In genomic region chr4:107980002-107980600, GRCm38 (mm10) we compare ENCODE assay signal across 18 mouse cellular contexts. TPM values are rescaled to one million over a fixed set of nuclear protein-coding genes. Genes with fewer than 3 reads are reported as not detected.
DNase-seq lines count a peak whose midpoint lies in the region; ATAC-seq and TF ChIP-seq lines count a peak whose summit lies in the region.
"Had no signal": no experiment of that assay in that cellular context is flagged by ENCODE, and none has a peak within 500 bp of the region (broad histone marks: within the 10 kb centered on the region; RNA-seq: fewer than 3 reads in every experiment).

No protein-coding gene starts in this region.

- H3K4me1 ChIP-seq in forebrain, embryonic 15.5 days, result peaks cover 5% of the 10 kb centered on the region; the same call in 1 of the 2 replicates
- peaks cover 8% of the 10 kb centered on the region; the same call in 1 of the 2 replicates for H3K4me1 ChIP-seq in forebrain, postnatal 0 days (ENCODE audit: insufficient read depth)
- peaks cover 41% of the 10 kb centered on the region for H3K4me1 ChIP-seq in kidney, embryonic 15.5 days
- peaks cover 42% of the 10 kb centered on the region for H3K4me1 ChIP-seq in cerebellum, adult 2 months (ENCODE audit: control insufficient read depth, insufficient read depth, low read length)

- H3K27ac ChIP-seq in forebrain, embryonic 15.5 days (replicated peaks), result peak overlapping the region; percentile 20; the same call in 1 of the 2 replicates
- H3K27ac ChIP-seq in forebrain, postnatal 0 days (ENCODE audit: low read depth, low read length), result no peak overlapping the region
- peak overlapping the region; percentile 74 for H3K27ac ChIP-seq in kidney, embryonic 15.5 days
- H3K27ac ChIP-seq in cerebellum, adult 2 months (ENCODE audit: insufficient read depth, low read length), result no peak overlapping the region
- H3K27ac ChIP-seq: limb, embryonic 13.5 days had no signal

- no peak overlapping the region for H3K4me2 ChIP-seq in forebrain, embryonic 15.5 days (replicated peaks)
- H3K4me2 ChIP-seq in forebrain, postnatal 0 days (ENCODE audit: low read depth), result no peak overlapping the region
- H3K4me2 ChIP-seq in kidney, embryonic 15.5 days, result no peak overlapping the region
- H3K4me2 ChIP-seq: limb, embryonic 13.5 days; neural tube, embryonic 13.5 days had no signal

- WGBS in forebrain, embryonic 15.5 days, result 72% methylated on average over 6 of the region's 6 CpGs
- WGBS in forebrain, postnatal 0 days, result 70% methylated on average over 6 of the region's 6 CpGs
- 74% methylated on average over 6 of the region's 6 CpGs for WGBS in kidney, embryonic 15.5 days
- WGBS in cerebellum, adult 2 months, result 30% methylated on average over 6 of the region's 6 CpGs

- H3K9ac ChIP-seq in forebrain, embryonic 15.5 days (replicated peaks), result no peak overlapping the region
- no peak overlapping the region for H3K9ac ChIP-seq in forebrain, postnatal 0 days
- no peak overlapping the region for H3K9ac ChIP-seq in kidney, embryonic 15.5 days
- H3K9ac ChIP-seq: limb, embryonic 13.5 days; liver, postnatal 0 days; neural tube, embryonic 13.5 days had no signal

- no peak overlapping the region for H3K4me3 ChIP-seq in forebrain, embryonic 15.5 days
- H3K4me3 ChIP-seq in forebrain, postnatal 0 days (ENCODE audit: low read depth, low read length), result no peak overlapping the region
- H3K4me3 ChIP-seq in kidney, embryonic 15.5 days (replicated peaks), result no peak overlapping the region
- no peak overlapping the region for H3K4me3 ChIP-seq in cerebellum, adult 2 months (replicated peaks; ENCODE audit: insufficient read depth, low read depth, low read length)
- H3K4me3 ChIP-seq: limb, embryonic 13.5 days; neural tube, embryonic 13.5 days had no signal

- no peaks in the 10 kb centered on the region for H3K36me3 ChIP-seq in forebrain, embryonic 15.5 days
- H3K36me3 ChIP-seq in forebrain, postnatal 0 days (ENCODE audit: insufficient read depth), result no peaks in the 10 kb centered on the region
- no peaks in the 10 kb centered on the region for H3K36me3 ChIP-seq in kidney, embryonic 15.5 days
- H3K36me3 ChIP-seq: limb, embryonic 13.5 days; neural tube, embryonic 13.5 days had no signal

- H3K27me3 ChIP-seq in forebrain, embryonic 15.5 days, result no peaks in the 10 kb centered on the region
- no peaks in the 10 kb centered on the region for H3K27me3 ChIP-seq in forebrain, postnatal 0 days (ENCODE audit: insufficient read depth, low read length)
- no peaks in the 10 kb centered on the region for H3K27me3 ChIP-seq in kidney, embryonic 15.5 days
- H3K27me3 ChIP-seq in cerebellum, adult 2 months (ENCODE audit: control insufficient read depth, insufficient read depth, low read length), result no peaks in the 10 kb centered on the region
- H3K27me3 ChIP-seq: limb, embryonic 13.5 days; neural tube, embryonic 13.5 days had no signal

- no peak for TF ChIP-seq POLR2A in cerebellum, adult 2 months (IDR thresholded peaks at IDR 0.05; ENCODE audit: borderline replicate concordance, insufficient read depth, low read length)

- ATAC-seq in forebrain, embryonic 15.5 days (replicated peaks), result no peak
- no peak for ATAC-seq in forebrain, postnatal 0 days
- no peak for ATAC-seq in kidney, embryonic 15.5 days (replicated peaks; ENCODE audit: low FRiP score)
- ATAC-seq: intestine, postnatal 0 days; liver, postnatal 0 days had no signal

- H3K9me3 ChIP-seq in forebrain, embryonic 15.5 days, result no peaks in the 10 kb centered on the region
- H3K9me3 ChIP-seq in forebrain, postnatal 0 days (ENCODE audit: low read length), result no peaks in the 10 kb centered on the region
- H3K9me3 ChIP-seq in kidney, embryonic 15.5 days (replicated peaks), result no peaks in the 10 kb centered on the region
- H3K9me3 ChIP-seq: limb, embryonic 13.5 days; neural tube, embryonic 13.5 days had no signal

- DNase-seq in forebrain, postnatal 0 days, result no peak
- no peak for DNase-seq in kidney, postnatal 4 days
- DNase-seq in cerebellum, adult 2 months, result peak; percentile 34 to 48
- peak; percentile 63 to 75 for DNase-seq in cerebellum, postnatal 10 days
- DNase-seq in layer of hippocampus, postnatal 14 days (ENCODE audit: low spot score in 2 of 2), result no peak
- DNase-seq: gastrocnemius, postnatal 25 days; heart, postnatal 14 days; liver, postnatal 0 days; thymus, adult 2 months had no signal

- no peak for TF ChIP-seq CTCF in forebrain, postnatal 0 days (IDR thresholded peaks at IDR 0.05; ENCODE audit: low read depth)
- TF ChIP-seq CTCF in cerebellum, adult 2 months (IDR thresholded peaks at IDR 0.05; ENCODE audit: borderline replicate concordance, insufficient read depth, low read depth, low read length), result no peak

RNA-seq across cellular contexts. Expression of gene Slc1a7, which starts 12.0 kb away (rescaled TPM):
- polyA plus RNA-seq in forebrain, embryonic 15.5 days (2015; fragmentation: Nextera tagmentation; extraction: Ambion mirVana), result 0.05 TPM in 1 of 2 replicates, not detected in the other
- total RNA-seq in forebrain, postnatal 0 days (2014; rRNA removed), result 0.15 TPM in 1 of 2 replicates, not detected in the other
- 0.10 TPM in 1 of 2 replicates, not detected in the other for polyA plus RNA-seq in forebrain, postnatal 0 days (2015; fragmentation: Nextera tagmentation; extraction: Ambion mirVana)
- polyA plus RNA-seq in kidney, embryonic 15.5 days (2015; fragmentation: Nextera tagmentation; extraction: Ambion mirVana), result not detected in 2 replicates
- polyA plus RNA-seq in cerebellum, adult 2 months (2012; rRNA removed), result 0.10 TPM in 1 of 2 replicates, not detected in the other
- total RNA-seq in layer of hippocampus, postnatal 14 days (2021), result under 1 TPM in 1 of 2 experiments, not detected in 1; 0.12 TPM
- total RNA-seq: layer of hippocampus, adult 18-20 months; megakaryocyte, adult 5-6 weeks; midbrain, postnatal 0 days had no signal
- polyA plus RNA-seq: embryonic facial prominence, embryonic 14.5 days; limb, embryonic 13.5 days; liver, postnatal 0 days; neural tube, embryonic 13.5 days had no signal

RNA-seq across cellular contexts. Expression of gene Cpt2, which starts 56.7 kb away (rescaled TPM):
- polyA plus RNA-seq in forebrain, embryonic 15.5 days (2015; fragmentation: Nextera tagmentation; extraction: Ambion mirVana), result 13.2 and 13.7 TPM in 2 replicates
- 5.5 and 9.5 TPM in 2 replicates for total RNA-seq in forebrain, postnatal 0 days (2014; rRNA removed)
- polyA plus RNA-seq in forebrain, postnatal 0 days (2015; fragmentation: Nextera tagmentation; extraction: Ambion mirVana), result 8.8 and 9.7 TPM in 2 replicates
- polyA plus RNA-seq in kidney, embryonic 15.5 days (2015; fragmentation: Nextera tagmentation; extraction: Ambion mirVana), result 45.6 and 49.7 TPM in 2 replicates
- polyA plus RNA-seq in cerebellum, adult 2 months (2012; rRNA removed), result 15.4 and 16.2 TPM in 2 replicates
- 1 to 10 TPM; 8.4 to 8.9 TPM for total RNA-seq in layer of hippocampus, postnatal 14 days (2021)

Comparison
In these comparisons a context has a peak if more than half of its experiments do, and no peak if none do; other contexts are left out.
1. H3K27ac ChIP-seq: peak in forebrain, embryonic 15.5 days (single experiment) and kidney, embryonic 15.5 days (single experiment); none in forebrain, postnatal 0 days (single experiment) and cerebellum, adult 2 months (single experiment).
2. DNase-seq: peak in cerebellum, adult 2 months (2 of 2) and cerebellum, postnatal 10 days (2 of 2); none in forebrain, postnatal 0 days (single experiment), kidney, postnatal 4 days (0 of 2) and layer of hippocampus, postnatal 14 days (0 of 2).